Mouse (Mus musculus): ENCODE data around the gene Gm4791.

The Gm4791 gene

GRCm38 (mm10) chr9:46998338-46998791, at the start of gene Gm4791:
Gene Gm4791, plus strand, starts transcription at chr9:46998741.
- DNase-seq (ENCODE audit: low spot score), result no peak

- no peak for DNase-seq (ENCODE audit: low spot score)
Observed at GRCm38 (mm10) chr9:46956286-46956685, 42.3 kb upstream of the Gm4791 start.

GRCm38 (mm10) chr9:46957420-46957950, 41.1 kb upstream of the Gm4791 start:
- DNase-seq (ENCODE audit: low spot score), result no peak

- no peak for DNase-seq (ENCODE audit: low spot score)
Observed at GRCm38 (mm10) chr9:46966028-46966427, 32.5 kb upstream of the Gm4791 start.

- DNase-seq (ENCODE audit: low spot score), result no peak
Observed at GRCm38 (mm10) chr9:46968970-46969369, 29.6 kb upstream of the Gm4791 start.

GRCm38 (mm10) chr9:46969406-46969805, 29.1 kb upstream of the Gm4791 start:
- DNase-seq (ENCODE audit: low spot score), result no peak

GRCm38 (mm10) chr9:46978806-46979205, 19.7 kb upstream of the Gm4791 start:
- DNase-seq (ENCODE audit: low spot score), result no peak

- no peak for DNase-seq (ENCODE audit: low spot score)
Observed at GRCm38 (mm10) chr9:46980111-46980510, 18.4 kb upstream of the Gm4791 start.

GRCm38 (mm10) chr9:46983471-46983870, 15.1 kb upstream of the Gm4791 start:
- no peak for DNase-seq (ENCODE audit: low spot score)

- DNase-seq (ENCODE audit: low spot score), result no peak
Observed at GRCm38 (mm10) chr9:47041569-47041968, 43.0 kb downstream of the Gm4791 start.

All from testis, postnatal 14 days (tissue).